Mouse (Mus musculus) monocyte, adult 2 months (primary cell): Measurements from ENCODE around the gene 2610008E11Rik.
A peak's percentile ranks its signal among the peaks of the same experiment; 100 is the strongest.
"Not testable (repeated sequence)": the region's sequence is repeated elsewhere in the genome, so short reads cannot be mapped to it uniquely, and the experiment has no call there.

ENCODE experiments used
- DNase-seq, 2 experiments: peaks; one replicate each; pipeline ENCODE4 v3.0.0; 2022; ENCODE audit warnings: low spot score in 2 of 2, low read depth in 1 of 2

The 2610008E11Rik gene

GRCm38 (mm10) chr10:79097161-79097754 lies at the start of gene 2610008E11Rik:
Gene 2610008E11Rik, minus strand, starts transcription at chr10:79097600.
- peak; percentile 80 to 86 for DNase-seq

- DNase-seq, result no peak
These were observed 18.9 kb upstream of the 2610008E11Rik start for GRCm38 (mm10) chr10:79116125-79116849.

DNA sequence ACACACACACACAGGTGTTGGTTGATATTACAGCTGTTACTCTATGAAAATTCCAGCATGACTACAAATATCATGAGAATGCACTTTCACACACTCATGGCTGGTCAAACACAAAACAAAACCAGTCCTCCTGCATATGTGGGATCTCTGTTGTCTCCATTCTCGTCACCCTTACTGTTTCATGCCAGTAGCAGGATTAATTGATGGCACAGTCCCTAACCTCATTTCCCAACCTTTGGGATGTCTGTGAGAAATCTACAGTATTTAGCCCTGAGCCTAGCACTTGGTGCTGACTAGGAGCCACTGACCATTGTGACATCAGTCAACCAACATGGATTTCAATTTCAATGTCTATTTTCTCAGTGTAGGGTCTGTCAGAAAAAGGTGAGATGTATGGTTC lies 17.7 kb upstream of the 2610008E11Rik start:
- DNase-seq, result no peak

DNA sequence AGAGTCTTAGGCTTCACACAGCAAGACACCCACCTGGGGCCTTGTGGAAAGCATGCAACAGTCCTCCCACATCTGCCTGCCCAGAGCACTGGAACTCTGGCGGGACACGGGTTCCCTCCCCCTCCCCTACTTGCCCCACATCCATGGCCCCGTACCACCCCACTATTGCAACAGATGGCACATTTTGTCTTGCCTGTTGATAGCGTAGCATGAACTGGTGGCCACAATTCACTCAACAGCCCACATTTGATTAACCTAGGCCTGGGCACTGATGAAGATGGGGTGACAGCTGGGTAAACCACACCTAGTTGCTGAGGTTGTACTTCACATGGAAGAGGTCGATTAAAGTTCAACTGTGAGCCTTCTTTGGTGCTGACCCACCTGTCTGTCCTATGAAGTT lies 13.1 kb upstream of the 2610008E11Rik start:
- no peak for DNase-seq

GRCm38 (mm10) chr10:79109156-79109555 lies 11.8 kb upstream of the 2610008E11Rik start:
- DNase-seq, result no peak

DNA sequence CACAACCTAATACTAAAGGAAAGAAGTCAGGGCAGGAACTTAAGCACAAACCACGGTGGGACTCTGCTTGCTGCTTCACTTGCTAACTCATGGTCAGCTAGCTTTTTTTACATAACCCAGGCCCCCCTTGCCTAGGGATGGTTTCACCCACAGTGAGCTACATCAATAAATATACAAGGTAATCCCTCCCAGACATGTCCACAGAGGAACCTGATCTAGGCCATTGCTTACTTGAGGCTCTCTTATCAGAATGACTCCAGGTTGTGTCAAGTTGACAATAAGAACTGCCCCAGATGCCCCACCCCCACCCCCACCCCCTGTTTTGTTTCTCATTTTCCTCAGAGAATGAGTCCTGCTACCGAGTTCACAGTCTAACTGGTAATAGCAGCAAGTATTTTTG lies 10.1 kb upstream of the 2610008E11Rik start:
- no peak for DNase-seq

DNA sequence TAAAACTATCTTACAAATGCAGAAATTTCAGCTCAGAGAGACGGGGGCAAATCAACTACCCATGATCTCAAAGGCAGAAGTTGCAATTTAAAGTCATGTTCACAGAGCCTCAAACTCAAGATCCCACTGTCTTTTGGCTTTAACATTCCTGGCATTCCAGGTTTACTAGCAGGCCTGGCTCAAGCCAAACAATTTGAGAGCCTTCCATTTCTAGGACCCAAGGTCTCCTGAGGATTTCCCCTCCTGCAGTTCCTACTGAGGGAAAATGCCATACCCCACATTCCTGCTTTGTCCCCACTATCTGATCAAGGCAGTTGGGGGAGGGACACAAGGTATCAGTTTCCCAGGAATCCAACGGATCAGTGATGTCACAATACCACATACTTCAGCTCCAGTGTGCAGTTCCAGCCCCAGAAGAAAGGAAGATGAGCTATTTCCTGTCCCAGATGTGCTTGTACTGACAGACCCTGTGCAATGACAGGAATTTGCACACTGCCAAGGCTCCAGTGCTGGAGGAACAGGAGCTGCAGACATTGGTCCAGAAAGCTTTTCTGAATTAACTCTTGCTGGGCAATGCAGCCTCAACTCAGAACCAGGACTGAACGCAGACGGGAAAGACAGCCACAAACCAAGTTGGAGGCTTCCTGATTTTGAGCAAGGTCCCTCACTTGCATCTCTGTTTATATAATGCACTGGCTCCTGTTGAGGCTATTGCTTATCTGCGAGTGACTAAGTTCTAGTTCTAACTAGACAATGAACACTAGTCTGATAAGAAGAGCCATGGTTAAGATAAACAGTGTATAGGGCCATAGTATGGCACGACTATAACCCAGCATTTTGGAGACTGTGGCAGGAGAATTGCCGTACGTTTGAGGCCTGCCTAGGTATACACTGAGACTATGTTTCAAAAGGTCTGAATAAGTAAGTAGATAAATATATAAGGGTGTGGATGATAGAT lies 9.2 kb upstream of the 2610008E11Rik start:
- DNase-seq, result no peak

DNA sequence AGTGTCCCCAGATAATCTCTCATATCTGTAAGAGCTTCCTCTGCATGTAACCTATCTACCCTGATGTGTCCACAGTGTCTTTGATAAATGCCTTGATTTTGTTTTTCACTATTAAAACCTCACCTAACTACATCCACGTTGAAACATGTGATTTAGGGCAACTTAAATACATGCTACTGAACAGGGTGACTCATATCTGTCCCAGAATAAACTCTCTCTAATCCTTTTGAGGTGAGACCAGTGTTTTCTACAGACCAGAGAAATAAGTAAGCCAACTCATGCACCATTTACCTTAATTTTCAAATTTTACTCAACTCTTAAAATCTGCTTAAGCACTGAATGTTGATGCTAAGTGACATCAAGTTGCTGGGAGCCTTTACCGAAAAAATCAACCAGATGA lies 694 bp downstream of the 2610008E11Rik start:
- DNase-seq, result no peak

DNA sequence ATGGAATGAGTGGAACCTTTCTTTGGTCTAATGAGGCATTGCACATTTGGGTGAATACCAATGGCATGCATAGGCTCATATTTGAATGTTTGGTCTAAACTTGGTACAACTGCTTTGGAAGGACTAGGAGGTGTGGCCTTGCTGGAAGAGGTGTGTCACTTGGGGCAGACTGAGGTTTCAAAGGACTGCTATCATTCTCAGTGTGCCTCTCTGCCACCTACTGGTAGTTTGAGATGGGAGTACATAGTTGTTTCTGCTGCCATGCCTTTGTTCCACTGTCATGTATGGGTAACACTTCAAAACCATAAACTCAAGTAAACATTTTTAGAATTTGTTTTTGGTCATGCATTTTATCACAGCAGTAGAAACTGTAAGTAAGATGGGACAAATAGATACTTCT lies 5.7 kb downstream of the 2610008E11Rik start:
- no peak for DNase-seq

- DNase-seq, result no peak
These were observed 8.4 kb downstream of the 2610008E11Rik start for GRCm38 (mm10) chr10:79089000-79089399.

DNA sequence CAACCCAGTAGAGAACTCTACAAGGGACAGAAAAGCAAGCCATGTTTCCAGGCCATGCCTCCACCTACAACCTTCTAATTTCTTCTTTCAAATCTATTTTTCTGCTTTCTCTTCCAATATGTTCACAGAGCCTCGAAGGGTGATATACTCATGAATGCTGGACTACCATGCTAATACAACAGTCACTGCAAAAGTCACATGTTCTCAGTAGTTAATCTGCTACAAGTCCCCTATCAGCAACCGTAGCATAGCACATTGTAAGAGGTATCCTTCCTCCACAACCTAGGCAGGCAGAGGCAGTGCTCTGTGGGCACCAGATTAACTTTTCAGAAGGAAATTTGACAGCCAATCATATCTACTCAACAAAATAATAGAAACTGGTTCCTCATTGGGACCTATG lies 10.8 kb downstream of the 2610008E11Rik start:
- DNase-seq, result no peak

DNA sequence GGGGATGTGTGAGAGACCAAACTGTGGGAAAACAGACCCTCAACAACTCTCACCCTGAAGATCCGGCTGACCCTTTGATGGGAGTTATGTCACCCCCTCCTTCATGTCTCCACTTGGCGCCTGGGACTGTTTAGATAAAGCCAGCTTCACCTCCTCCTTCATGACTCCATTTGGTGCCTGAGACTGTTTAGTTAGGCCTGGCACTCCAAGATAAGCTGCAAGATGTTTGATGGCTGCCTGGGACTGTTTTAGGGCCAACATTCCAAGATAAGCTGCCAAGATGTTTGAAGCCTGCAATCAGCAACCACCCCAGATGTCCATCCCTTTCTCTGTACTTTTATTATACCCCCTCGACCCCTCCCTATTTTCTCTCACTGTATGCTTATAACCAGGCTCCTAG lies 40.0 kb downstream of the 2610008E11Rik start:
- not testable (repeated sequence) for DNase-seq

DNA sequence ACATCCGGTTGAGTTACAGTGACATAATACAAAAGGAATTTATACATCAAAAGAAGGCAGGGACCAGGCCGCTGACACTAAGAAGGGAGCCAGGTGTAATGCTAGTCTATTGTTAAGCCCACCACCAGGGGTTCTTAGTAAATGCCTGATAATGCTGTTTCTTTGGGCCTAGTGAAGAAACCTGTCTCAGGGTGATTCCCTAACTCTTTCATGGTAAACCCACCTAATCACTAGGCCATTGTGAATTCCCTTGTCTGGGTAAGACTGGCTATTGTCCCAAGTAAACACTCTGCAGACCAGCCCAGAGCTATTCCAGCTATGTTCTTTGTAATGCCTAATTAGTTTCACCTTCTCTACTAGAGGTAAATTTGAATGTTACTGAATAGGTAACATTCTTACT lies 54.9 kb downstream of the 2610008E11Rik start:
- DNase-seq, result not testable (repeated sequence)

GRCm38 (mm10) chr10:79028441-79028840 lies 69.0 kb downstream of the 2610008E11Rik start, which contains the start of gene Olfr57:
Gene Olfr57, plus strand, starts transcription at chr10:79028741.
- DNase-seq, result no peak
